Mouse (Mus musculus) midbrain, embryonic 13.5 days (tissue): ENCODE data around the gene Ccdc185. TPM values are rescaled to one million over a fixed set of nuclear protein-coding genes. Genes with fewer than 3 reads are reported as not detected.
A peak's percentile ranks its signal among the peaks of the same experiment; 100 is the strongest.

Experiments
- ATAC-seq: fragments of 200-750 bp; cut with Nextera tagmentation; 2 replicates; pipeline ENCODE4 v1.8.0; 2017; ENCODE audit warnings: mild to moderate bottlenecking, moderate TSS enrichment, moderate library complexity
- H3K27ac ChIP-seq: fragments of 300-500 bp; sonication (generic); 2 replicates; pipeline ENCODE4 v1.5.1; 2015; ENCODE audit warnings: inconsistent platforms, mild to moderate bottlenecking, moderate library complexity
- H3K27me3 ChIP-seq: fragments of 300-500 bp; sonication (generic); 2 replicates; pipeline ENCODE4 v1.6.1; 2015; ENCODE audit warnings: mild to moderate bottlenecking, inconsistent platforms
- H3K36me3 ChIP-seq: fragments of 300-500 bp; sonication (generic); 2 replicates; pipeline ENCODE4 v1.6.1; 2015; ENCODE audit warnings: mild to moderate bottlenecking, inconsistent platforms
- H3K4me1 ChIP-seq: fragments of 300-500 bp; sonication (generic); replicated peaks from 2 replicates; pipeline ENCODE4 v1.6.1; 2015; ENCODE audit warnings: inconsistent platforms
- H3K4me2 ChIP-seq: fragments of 300-500 bp; sonication (generic); replicated peaks from 2 replicates; pipeline ENCODE4 v1.6.1; 2015; ENCODE audit warnings: moderate library complexity, mild to moderate bottlenecking, inconsistent platforms
- H3K4me3 ChIP-seq: fragments of 300-500 bp; sonication (generic); replicated peaks from 2 replicates; pipeline ENCODE4 v1.5.1; 2015; ENCODE audit warnings: mild to moderate bottlenecking, inconsistent platforms
- H3K9ac ChIP-seq: fragments of 300-500 bp; sonication (generic); replicated peaks from 2 replicates; pipeline ENCODE4 v1.6.1; 2015; ENCODE audit warnings: mild to moderate bottlenecking, inconsistent platforms
- H3K9me3 ChIP-seq: fragments of 300-500 bp; sonication (generic); 2 replicates; pipeline ENCODE4 v1.6.1; 2016; ENCODE audit warnings: mild to moderate bottlenecking, inconsistent platforms
- WGBS: fragments of 180-500 bp; shearing (Covaris S2); methylation state at CpG from one replicate; pipeline ENCODE4 v1.1.7; 2015; 5-methylcytosine and 5-hydroxymethylcytosine counted together
- polyA plus RNA-seq: library from polyadenylated mRNA; unstranded; fragments of >200 nt; fragmentation: Nextera tagmentation; extraction: Ambion mirVana; gene quantifications from 2 replicates; pipeline ENCODE4 v1.2.1, GENCODE M21; 2015

Gene Ccdc185
- not detected in 2 replicates for polyA plus RNA-seq

DNA sequence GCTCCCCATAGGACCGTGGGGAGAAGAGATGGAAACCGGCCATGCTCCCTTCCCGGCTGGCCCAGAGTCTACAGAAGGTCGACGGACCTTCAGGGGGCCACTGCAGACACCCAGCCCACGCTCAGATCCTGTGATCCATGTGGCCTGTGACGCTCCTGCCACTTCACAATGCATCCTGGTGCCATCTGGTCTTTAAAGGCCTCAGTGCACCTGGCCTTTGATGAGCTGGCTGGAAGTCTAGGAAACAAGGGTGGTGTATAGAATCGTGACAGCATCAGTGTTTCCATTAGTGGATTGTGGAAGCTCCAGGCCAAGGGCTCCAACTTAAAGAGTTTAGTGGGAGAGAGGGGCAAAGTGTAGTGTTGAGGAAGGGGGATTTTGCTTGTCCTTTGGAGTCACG lies at the start of gene Ccdc185:
TSS of gene Ccdc185 (minus strand) at position 101 of the 400 bp plus-strand sequence.
- Histone ChIP-seq H3K27me3 (no peaks in the 10 kb centered on the region), H3K4me1 (no peaks in the 10 kb centered on the region), H3K36me3 (no peaks in the 10 kb centered on the region), H3K9ac (no peak within 1 kb of the TSS), H3K9me3 (no peaks in the 10 kb centered on the region), H3K4me2 (no peak within 1 kb of the TSS), H3K4me3 (no peak within 1 kb of the TSS), H3K27ac (no peak within 1 kb of the TSS)
- ATAC-seq, result no peak
- WGBS, result 89% methylated on average over 9 of the region's 9 CpGs

- H3K4me3 ChIP-seq, result no peak overlapping the region
- peak; percentile 71; the same call in 1 of the 2 replicates for ATAC-seq
- 0 out of 2 replicates have a peak overlapping the region, but pooled peaks have one; percentile 12 for H3K27ac ChIP-seq
- no peak overlapping the region for H3K4me2 ChIP-seq
- no peak overlapping the region for H3K9ac ChIP-seq
- no peaks in the 10 kb centered on the region for H3K9me3 ChIP-seq
- 55% methylated on average over 14 of the region's 14 CpGs for WGBS
- H3K27me3 ChIP-seq, result no peaks in the 10 kb centered on the region
- H3K36me3 ChIP-seq, result 0 out of 2 replicates have a peak, but pooled peaks cover 7% of the 10 kb centered on the region
- H3K4me1 ChIP-seq, result peaks cover 19% of the 10 kb centered on the region
Measured at GRCm38 (mm10) chr1:182797048-182797447, 48.1 kb upstream of the Ccdc185 start.

- Histone ChIP-seq H3K4me2 (no peak overlapping the region), H3K4me1 (peaks cover 16% of the 10 kb centered on the region), H3K36me3 (0 out of 2 replicates have a peak, but pooled peaks cover 5% of the 10 kb centered on the region), H3K4me3 (no peak overlapping the region), H3K27me3 (no peaks in the 10 kb centered on the region), H3K9me3 (no peaks in the 10 kb centered on the region), H3K9ac (no peak overlapping the region), H3K27ac (no peak overlapping the region)
- ATAC-seq, result no peak
- 90% methylated on average over 9 of the region's 9 CpGs for WGBS
Measured at GRCm38 (mm10) chr1:182794628-182795027, 45.6 kb upstream of the Ccdc185 start.

- H3K4me2 ChIP-seq, result no peak overlapping the region
- 0 out of 2 replicates have a peak, but pooled peaks cover 4% of the 10 kb centered on the region for H3K36me3 ChIP-seq
- ATAC-seq, result no peak
- H3K27ac ChIP-seq, result no peak overlapping the region
- peaks cover 16% of the 10 kb centered on the region for H3K4me1 ChIP-seq
- no peaks in the 10 kb centered on the region for H3K27me3 ChIP-seq
- H3K9me3 ChIP-seq, result no peaks in the 10 kb centered on the region
- WGBS, result 90% methylated on average over 10 of the region's 10 CpGs
- no peak overlapping the region for H3K4me3 ChIP-seq
- no peak overlapping the region for H3K9ac ChIP-seq
Measured at GRCm38 (mm10) chr1:182794221-182794620, 45.2 kb upstream of the Ccdc185 start.

DNA sequence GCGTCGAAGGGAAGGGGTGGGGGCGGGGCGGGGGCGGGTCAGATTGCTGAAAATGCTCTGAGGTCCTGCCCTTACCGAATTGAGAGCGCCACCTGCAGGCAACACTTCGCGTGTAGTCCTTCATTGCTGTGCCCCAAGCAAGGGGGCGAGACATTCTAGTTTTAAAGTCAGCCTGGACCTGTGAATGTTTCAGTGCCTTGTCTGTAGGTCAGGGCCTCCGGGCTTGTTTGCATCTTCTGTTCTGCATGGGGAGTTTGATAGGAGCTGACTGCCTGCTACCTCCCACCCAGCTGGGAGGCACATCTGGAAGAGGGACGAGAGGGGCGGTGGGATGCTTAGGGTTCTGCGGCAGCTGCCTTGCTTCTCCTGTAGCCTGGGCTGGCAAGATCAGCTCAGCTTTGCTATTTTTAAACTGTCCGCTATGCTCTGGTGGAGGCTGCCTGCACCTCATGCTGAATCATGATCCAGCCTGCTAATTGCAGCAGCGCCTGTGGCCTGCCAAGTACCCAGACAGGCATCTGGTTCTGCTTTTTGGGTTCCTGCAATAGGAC lies 43.6 kb upstream of the Ccdc185 start:
- Histone ChIP-seq H3K4me2 (peak overlapping the region; percentile 18; the same call in 1 of the 2 replicates), H3K4me1 (peaks cover 16% of the 10 kb centered on the region), H3K36me3 (0 out of 2 replicates have a peak, but pooled peaks cover 4% of the 10 kb centered on the region), H3K4me3 (no peak overlapping the region), H3K9me3 (no peaks in the 10 kb centered on the region), H3K9ac (no peak overlapping the region), H3K27ac (peak overlapping the region; percentile 7; the same call in 1 of the 2 replicates), H3K27me3 (no peaks in the 10 kb centered on the region)
- 26% methylated on average over 16 of the region's 16 CpGs for WGBS
- ATAC-seq, result peak; percentile 37; the same call in 1 of the 2 replicates

GRCm38 (mm10) chr1:182788896-182789295 lies 39.9 kb upstream of the Ccdc185 start:
- Histone ChIP-seq H3K36me3 (no peaks in the 10 kb centered on the region), H3K4me1 (peaks cover 10% of the 10 kb centered on the region; the same call in 1 of the 2 replicates), H3K9ac (no peak overlapping the region), H3K27ac (no peak overlapping the region), H3K27me3 (no peaks in the 10 kb centered on the region), H3K9me3 (no peaks in the 10 kb centered on the region), H3K4me2 (no peak overlapping the region), H3K4me3 (no peak overlapping the region)
- 70% methylated on average over 6 of the region's 6 CpGs for WGBS
- ATAC-seq, result no peak

DNA sequence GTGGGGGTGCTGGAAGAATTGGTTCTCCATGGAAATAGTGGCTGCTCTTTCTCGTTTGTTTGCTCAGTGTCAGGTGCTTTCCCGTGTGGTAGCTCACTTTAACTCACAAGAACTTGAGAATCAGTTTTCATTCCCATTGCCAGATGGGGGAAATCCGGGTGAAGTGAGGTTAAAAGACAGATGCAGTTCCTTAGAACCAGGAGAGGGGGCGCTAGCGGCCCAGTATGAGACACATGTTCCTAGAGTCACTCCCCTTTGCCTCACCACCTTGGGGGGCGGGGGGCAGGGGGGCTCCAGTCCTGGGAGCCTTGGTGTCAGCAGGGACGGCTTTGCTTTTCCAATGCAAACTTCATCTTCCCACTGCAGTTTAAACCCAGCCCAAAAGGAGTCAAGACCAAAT lies 38.0 kb upstream of the Ccdc185 start:
- H3K4me2 ChIP-seq, result no peak overlapping the region
- no peak for ATAC-seq
- no peaks in the 10 kb centered on the region for H3K27me3 ChIP-seq
- no peak overlapping the region for H3K9ac ChIP-seq
- H3K4me3 ChIP-seq, result no peak overlapping the region
- H3K9me3 ChIP-seq, result no peaks in the 10 kb centered on the region
- 47% methylated on average over 7 of the region's 7 CpGs for WGBS
- H3K27ac ChIP-seq, result no peak overlapping the region
- no peaks in the 10 kb centered on the region for H3K36me3 ChIP-seq
- H3K4me1 ChIP-seq, result peaks cover 1% of the 10 kb centered on the region; the same call in 1 of the 2 replicates

DNA sequence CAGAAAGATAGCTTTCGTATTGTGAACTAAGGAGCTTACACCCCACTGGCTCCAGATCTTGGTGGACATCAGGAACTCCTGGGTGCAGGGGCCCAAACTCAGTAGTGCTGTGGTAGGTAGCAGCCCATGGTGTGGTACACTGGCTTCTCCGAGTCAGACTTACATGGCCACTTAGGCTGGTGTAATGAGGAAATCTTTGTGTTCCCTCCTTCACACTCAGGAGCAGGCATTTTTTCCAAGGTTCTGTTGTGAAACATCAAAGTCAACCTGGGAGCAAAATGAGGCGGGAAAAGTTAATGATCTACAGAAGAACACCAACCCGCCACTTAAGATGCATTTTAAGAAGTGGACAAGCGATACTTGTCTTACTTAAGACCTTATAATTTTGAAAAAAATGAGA lies 36.5 kb upstream of the Ccdc185 start:
- no peak overlapping the region for H3K9ac ChIP-seq
- no peak for ATAC-seq
- no peak overlapping the region for H3K4me2 ChIP-seq
- H3K4me1 ChIP-seq, result no peaks in the 10 kb centered on the region
- H3K27me3 ChIP-seq, result no peaks in the 10 kb centered on the region
- WGBS, result 90% methylated on average over 5 of the region's 5 CpGs
- H3K36me3 ChIP-seq, result no peaks in the 10 kb centered on the region
- H3K9me3 ChIP-seq, result no peaks in the 10 kb centered on the region
- no peak overlapping the region for H3K4me3 ChIP-seq
- no peak overlapping the region for H3K27ac ChIP-seq

DNA sequence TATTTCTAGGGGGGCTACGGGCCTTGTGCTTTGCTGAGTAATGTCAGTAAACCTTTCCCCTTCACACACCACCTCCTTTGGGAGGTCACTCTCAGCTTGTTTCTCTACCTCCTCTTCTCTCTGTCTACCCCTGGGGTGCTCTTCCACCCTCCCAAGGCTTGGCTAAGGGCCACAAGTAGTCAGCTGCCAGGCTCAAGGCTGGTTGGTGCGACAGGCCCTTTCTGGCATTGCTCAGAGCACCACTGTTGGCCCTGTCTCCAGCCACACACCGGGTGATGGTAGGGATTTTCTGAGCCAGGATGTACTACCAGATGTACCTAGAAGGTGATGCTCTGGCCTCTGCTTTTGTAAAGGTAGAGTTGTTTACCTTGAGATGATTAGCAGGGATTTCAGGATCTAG lies 35.8 kb upstream of the Ccdc185 start:
- WGBS, result 95% methylated on average over 3 of the region's 3 CpGs
- ATAC-seq, result no peak
- no peak overlapping the region for H3K4me3 ChIP-seq

GRCm38 (mm10) chr1:182783774-182784173 lies 34.8 kb upstream of the Ccdc185 start:
- no peaks in the 10 kb centered on the region for H3K4me1 ChIP-seq
- no peaks in the 10 kb centered on the region for H3K9me3 ChIP-seq
- no peak overlapping the region for H3K9ac ChIP-seq
- H3K27me3 ChIP-seq, result no peaks in the 10 kb centered on the region
- H3K36me3 ChIP-seq, result no peaks in the 10 kb centered on the region
- no peak overlapping the region for H3K27ac ChIP-seq
- 93% methylated on average over 7 of the region's 7 CpGs for WGBS
- H3K4me3 ChIP-seq, result no peak overlapping the region
- no peak overlapping the region for H3K4me2 ChIP-seq
- no peak for ATAC-seq

More for the DNA sequence above, 35.8 kb upstream of the Ccdc185 start:
- no peaks in the 10 kb centered on the region for H3K4me1 ChIP-seq
- no peaks in the 10 kb centered on the region for H3K9me3 ChIP-seq
- H3K9ac ChIP-seq, result no peak overlapping the region
- H3K4me2 ChIP-seq, result no peak overlapping the region
- H3K27me3 ChIP-seq, result no peaks in the 10 kb centered on the region
- H3K36me3 ChIP-seq, result no peaks in the 10 kb centered on the region
- H3K27ac ChIP-seq, result no peak overlapping the region

DNA sequence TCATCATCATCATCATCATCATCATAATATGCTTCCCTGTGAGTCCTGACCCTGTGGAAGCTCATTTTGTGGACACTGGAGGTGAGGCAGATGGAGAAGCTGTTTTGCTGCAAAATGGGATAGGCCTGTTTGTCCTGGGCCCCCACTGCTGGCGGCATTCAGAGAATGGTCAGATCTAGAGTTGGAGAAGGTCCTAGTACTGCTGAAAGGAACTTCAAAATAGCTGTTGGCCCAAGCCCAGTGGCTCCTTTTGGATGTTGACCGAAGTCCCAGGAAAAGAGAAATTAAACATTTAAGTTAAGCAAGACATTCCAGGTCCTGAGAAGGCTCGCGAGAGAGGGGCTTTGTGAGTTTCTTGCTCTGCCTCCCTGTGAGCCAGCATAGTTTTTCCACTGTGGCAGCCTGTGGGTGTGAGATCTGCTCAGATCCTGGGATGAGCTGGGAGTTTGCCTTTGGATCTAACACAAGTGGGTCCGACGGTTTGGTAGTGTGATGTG lies 30.1 kb upstream of the Ccdc185 start:
- H3K4me3 ChIP-seq, result no peak overlapping the region
- no peaks in the 10 kb centered on the region for H3K27me3 ChIP-seq
- no peak for ATAC-seq
- WGBS, result 93% methylated on average over 6 of the region's 6 CpGs
- H3K27ac ChIP-seq, result no peak overlapping the region
- peaks cover 9% of the 10 kb centered on the region for H3K4me1 ChIP-seq
- H3K9me3 ChIP-seq, result no peaks in the 10 kb centered on the region
- no peak overlapping the region for H3K9ac ChIP-seq
- H3K36me3 ChIP-seq, result peaks cover 5% of the 10 kb centered on the region; the same call in 1 of the 2 replicates
- no peak overlapping the region for H3K4me2 ChIP-seq

- Histone ChIP-seq H3K27ac (no peak overlapping the region), H3K4me1 (peaks cover 9% of the 10 kb centered on the region), H3K9ac (no peak overlapping the region), H3K4me3 (no peak overlapping the region), H3K27me3 (no peaks in the 10 kb centered on the region), H3K9me3 (no peaks in the 10 kb centered on the region), H3K36me3 (peaks cover 5% of the 10 kb centered on the region; the same call in 1 of the 2 replicates), H3K4me2 (no peak overlapping the region)
- 77% methylated on average over 13 of the region's 13 CpGs for WGBS
- ATAC-seq, result no peak
Measured at GRCm38 (mm10) chr1:182778225-182778624, 29.2 kb upstream of the Ccdc185 start.
